Mouse (Mus musculus) embryonic facial prominence, embryonic 10.5 days (tissue): ENCODE measurements around the gene Lrcol1. TPM values are rescaled to one million over a fixed set of nuclear protein-coding genes. Genes with fewer than 3 reads are reported as not detected.

Source experiments
- DNase-seq: peaks from one replicate; pipeline ENCODE4 v3.0.0-alpha.2; 2017; ENCODE audit warnings: low spot score
- H3K27ac ChIP-seq: fragments of 300-500 bp; sonication (generic); replicated peaks from 2 replicates; pipeline ENCODE4 v1.5.1; 2016; ENCODE audit warnings: mild to moderate bottlenecking
- H3K27me3 ChIP-seq: fragments of 300-500 bp; sonication (generic); replicated peaks from 2 replicates; pipeline ENCODE4 v1.6.1; 2016; ENCODE audit warnings: low read depth, mild to moderate bottlenecking; ENCODE audit not compliant: poor library complexity, severe bottlenecking
- H3K36me3 ChIP-seq: fragments of 300-500 bp; sonication (generic); replicated peaks from 2 replicates; pipeline ENCODE4 v1.6.1; 2016; ENCODE audit warnings: mild to moderate bottlenecking, moderate library complexity
- H3K4me1 ChIP-seq: fragments of 300-500 bp; sonication (generic); 2 replicates; pipeline ENCODE4 v1.6.1; 2016
- H3K4me3 ChIP-seq: fragments of 300-500 bp; sonication (generic); 2 replicates; pipeline ENCODE4 v1.5.1; 2016; ENCODE audit warnings: mild to moderate bottlenecking, moderate library complexity
- H3K9me3 ChIP-seq: fragments of 300-500 bp; sonication (generic); 2 replicates; pipeline ENCODE4 v1.6.1; 2016; ENCODE audit warnings: mild to moderate bottlenecking
- WGBS: fragments of 180-500 bp; shearing (Covaris S2); methylation state at CpG from one replicate; pipeline ENCODE4 v1.1.7; 2016; 5-methylcytosine and 5-hydroxymethylcytosine counted together
- polyA plus RNA-seq: library from polyadenylated mRNA; unstranded; fragments of >200 nt; fragmentation: Nextera tagmentation; extraction: Ambion mirVana; gene quantifications from 2 replicates; pipeline ENCODE4 v1.2.1, GENCODE M21; 2016

Lrcol1 gene
- polyA plus RNA-seq, 1 experiment from 2014 or later: not detected

GRCm38 (mm10) chr5:110392727-110393126, 48.2 kb downstream of the Lrcol1 start:
- no peak overlapping the region for H3K4me3 ChIP-seq
- no peaks in the 10 kb centered on the region; the same call in 1 of the 2 replicates for H3K27me3 ChIP-seq
- H3K9me3 ChIP-seq: no peaks in the 10 kb centered on the region
- H3K27ac ChIP-seq: no peak overlapping the region
- 84% methylated on average over 5 of the region's 5 CpGs for WGBS
- no peaks in the 10 kb centered on the region for H3K4me1 ChIP-seq
- no peaks in the 10 kb centered on the region for H3K36me3 ChIP-seq
- no peak for DNase-seq

- DNase-seq: no peak
- Histone ChIP-seq H3K4me3 (no peak overlapping the region), H3K9me3 (no peaks in the 10 kb centered on the region), H3K27me3 (no peaks in the 10 kb centered on the region), H3K27ac (no peak overlapping the region), H3K36me3 (no peaks in the 10 kb centered on the region), H3K4me1 (no peaks in the 10 kb centered on the region)
- 85% methylated on average over 5 of the region's 5 CpGs for WGBS
Observed at GRCm38 (mm10) chr5:110395006-110395661, 50.6 kb downstream of the Lrcol1 start.

- Histone ChIP-seq H3K36me3 (no peaks in the 10 kb centered on the region), H3K4me1 (peaks cover 2% of the 10 kb centered on the region), H3K27me3 (no peaks in the 10 kb centered on the region), H3K9me3 (no peaks in the 10 kb centered on the region), H3K27ac (no peak overlapping the region), H3K4me3 (no peak overlapping the region)
- WGBS: 87% methylated on average over 8 of the region's 8 CpGs
- no peak for DNase-seq
Observed at GRCm38 (mm10) chr5:110401101-110401500, 56.6 kb downstream of the Lrcol1 start.

- whole genome bisulfite sequencing: 95% methylated on average over 2 of the region's 2 CpGs
- peaks cover 16% of the 10 kb centered on the region for H3K4me1 ChIP-seq
Observed at GRCm38 (mm10) chr5:110402557-110402956, 58.0 kb downstream of the Lrcol1 start.

GRCm38 (mm10) chr5:110403931-110404330, 59.4 kb downstream of the Lrcol1 start:
- H3K4me3 ChIP-seq: no peak overlapping the region
- H3K9me3 ChIP-seq: no peaks in the 10 kb centered on the region
- 71% methylated on average over 3 of the region's 3 CpGs for WGBS
- H3K27ac ChIP-seq: no peak overlapping the region
- no peak for DNase-seq
- no peaks in the 10 kb centered on the region for H3K27me3 ChIP-seq
- H3K36me3 ChIP-seq: 0 out of 2 replicates have a peak, but pooled peaks cover 4% of the 10 kb centered on the region
- H3K4me1 ChIP-seq: peaks cover 16% of the 10 kb centered on the region

More at GRCm38 (mm10) chr5:110402557-110402956, 58.0 kb downstream of the Lrcol1 start:
- DNase-seq: no peak
- no peak overlapping the region for H3K4me3 ChIP-seq
- H3K27me3 ChIP-seq: no peaks in the 10 kb centered on the region
- H3K27ac ChIP-seq: no peak overlapping the region
- H3K9me3 ChIP-seq: no peaks in the 10 kb centered on the region
- H3K36me3 ChIP-seq: no peaks in the 10 kb centered on the region

Other genes with a start within 250 kb of the Lrcol1 start
- gene Plcxd1, start 244.8 kb upstream of the Lrcol1 start, polyA plus RNA-seq: 2.0 and 3.2 TPM in 2 replicates
- gene Gtpbp6, start 236.5 kb upstream of the Lrcol1 start, polyA plus RNA-seq: 33.3 and 35.6 TPM in 2 replicates
- 5.5 and 5.7 TPM in 2 replicates for gene Zfp605, start 234.6 kb upstream of the Lrcol1 start, polyA plus RNA-seq
- 45.1 and 48.6 TPM in 2 replicates for gene Chfr, start 208.9 kb upstream of the Lrcol1 start, polyA plus RNA-seq
- 19.9 and 20.6 TPM in 2 replicates for gene Golga3, start 168.0 kb upstream of the Lrcol1 start, polyA plus RNA-seq
- gene Ankle2, start 113.7 kb upstream of the Lrcol1 start, polyA plus RNA-seq: 32.7 and 34.7 TPM in 2 replicates
- 95.3 and 96.3 TPM in 2 replicates for gene Pgam5, start 74.8 kb upstream of the Lrcol1 start, polyA plus RNA-seq
- gene Pxmp2, start 58.5 kb upstream of the Lrcol1 start, polyA plus RNA-seq: 10.6 and 12.4 TPM in 2 replicates
- 47.5 and 54.1 TPM in 2 replicates for gene Pole, start 58.4 kb upstream of the Lrcol1 start, polyA plus RNA-seq
- gene P2rx2, start 1.5 kb upstream of the Lrcol1 start, polyA plus RNA-seq: 0.87 and 0.95 TPM in 2 replicates
- 21.5 and 23.5 TPM in 2 replicates for gene Fbrsl1, start 103.8 kb downstream of the Lrcol1 start, polyA plus RNA-seq
- gene Galnt9, start 199.6 kb downstream of the Lrcol1 start, polyA plus RNA-seq: 1.5 and 2.1 TPM in 2 replicates